Mouse (Mus musculus): Measurements from ENCODE around the gene Naa10.
A peak's percentile ranks its signal among the peaks of the same experiment; 100 is the strongest.

Gene Naa10

GRCm38 (mm10) chrX:73914827-73915703 lies 6.7 kb downstream of the Naa10 start:
- peak; percentile 84 to 93 for DNase-seq (ENCODE audit: low spot score in 2 of 2)

GRCm38 (mm10) chrX:73911588-73911987 lies 10.2 kb downstream of the Naa10 start:
- DNase-seq (ENCODE audit: low spot score in 2 of 2) = no peak

GRCm38 (mm10) chrX:73911156-73911555 lies 10.6 kb downstream of the Naa10 start:
- DNase-seq (ENCODE audit: low spot score in 2 of 2) = no peak

- no peak for DNase-seq (ENCODE audit: low spot score in 2 of 2)
These were observed 11.3 kb downstream of the Naa10 start for GRCm38 (mm10) chrX:73910451-73910850.

GRCm38 (mm10) chrX:73910049-73910448 lies 11.7 kb downstream of the Naa10 start:
- DNase-seq (ENCODE audit: low spot score in 2 of 2) = no peak

- DNase-seq (ENCODE audit: low spot score in 2 of 2) = no peak
These were observed 23.8 kb downstream of the Naa10 start for GRCm38 (mm10) chrX:73897959-73898358.

GRCm38 (mm10) chrX:73895719-73896118 lies 26.0 kb downstream of the Naa10 start, which contains the start of gene L1cam:
L1cam (minus strand) TSS chrX:73896105.
- peak in 1 of 2 experiments; percentile 33 for DNase-seq (ENCODE audit: low spot score in 2 of 2)

- no peak for DNase-seq (ENCODE audit: low spot score in 2 of 2)
These were observed 28.9 kb downstream of the Naa10 start for GRCm38 (mm10) chrX:73892833-73893232.

- no peak for DNase-seq (ENCODE audit: low spot score in 2 of 2)
These were observed 30.1 kb downstream of the Naa10 start, which contains the start of gene Avpr2 for GRCm38 (mm10) chrX:73891551-73892152. Avpr2 (plus strand) TSS chrX:73892102.

GRCm38 (mm10) chrX:73881463-73881862 lies 40.3 kb downstream of the Naa10 start:
- no peak for DNase-seq (ENCODE audit: low spot score in 2 of 2)

- DNase-seq (ENCODE audit: low spot score in 2 of 2) = no peak
These were observed 40.7 kb downstream of the Naa10 start for GRCm38 (mm10) chrX:73881036-73881427.

GRCm38 (mm10) chrX:73880194-73881035 lies 41.3 kb downstream of the Naa10 start:
- DNase-seq (ENCODE audit: low spot score in 2 of 2) = no peak

GRCm38 (mm10) chrX:73877014-73877413 lies 44.7 kb downstream of the Naa10 start:
- DNase-seq (ENCODE audit: low spot score in 2 of 2) = no peak

GRCm38 (mm10) chrX:73875881-73876280 lies 45.9 kb downstream of the Naa10 start:
- no peak for DNase-seq (ENCODE audit: low spot score in 2 of 2)

- no peak for DNase-seq (ENCODE audit: low spot score in 2 of 2)
These were observed 49.8 kb downstream of the Naa10 start for GRCm38 (mm10) chrX:73871956-73872355.

- no peak for DNase-seq (ENCODE audit: low spot score in 2 of 2)
These were observed 50.3 kb downstream of the Naa10 start for GRCm38 (mm10) chrX:73871474-73871873.

- no peak for DNase-seq (ENCODE audit: low spot score in 2 of 2)
These were observed 52.4 kb downstream of the Naa10 start for GRCm38 (mm10) chrX:73869334-73869733.

- DNase-seq (ENCODE audit: low spot score in 2 of 2) = no peak
These were observed 53.9 kb downstream of the Naa10 start for GRCm38 (mm10) chrX:73867852-73868251.

GRCm38 (mm10) chrX:73867256-73867655 lies 54.5 kb downstream of the Naa10 start:
- DNase-seq (ENCODE audit: low spot score in 2 of 2) = no peak

Data from right cerebral cortex, postnatal 36 days (tissue).